Mouse (Mus musculus) small intestine, adult 2 months (tissue): Measurements from ENCODE around the gene Grb10.

ENCODE experiments used
- CTCF ChIP-seq: fragments of 200-500 bp; IDR thresholded peaks from 2 replicates; pipeline ENCODE4 v1.5.1; 2012; ENCODE audit warnings: low read depth, mild to moderate bottlenecking, control low read depth, inconsistent platforms, low read length, moderate library complexity, mixed read lengths; ENCODE audit not compliant: insufficient replicate concordance, insufficient read length; ENCODE audit errors: extremely low read depth
- POLR2A ChIP-seq: fragments of 200-500 bp; IDR thresholded peaks from 2 replicates; pipeline ENCODE4 v1.6.1; 2012; ENCODE audit warnings: low read depth, mild to moderate bottlenecking, control low read depth, inconsistent platforms, low read length, moderate library complexity

DNA sequence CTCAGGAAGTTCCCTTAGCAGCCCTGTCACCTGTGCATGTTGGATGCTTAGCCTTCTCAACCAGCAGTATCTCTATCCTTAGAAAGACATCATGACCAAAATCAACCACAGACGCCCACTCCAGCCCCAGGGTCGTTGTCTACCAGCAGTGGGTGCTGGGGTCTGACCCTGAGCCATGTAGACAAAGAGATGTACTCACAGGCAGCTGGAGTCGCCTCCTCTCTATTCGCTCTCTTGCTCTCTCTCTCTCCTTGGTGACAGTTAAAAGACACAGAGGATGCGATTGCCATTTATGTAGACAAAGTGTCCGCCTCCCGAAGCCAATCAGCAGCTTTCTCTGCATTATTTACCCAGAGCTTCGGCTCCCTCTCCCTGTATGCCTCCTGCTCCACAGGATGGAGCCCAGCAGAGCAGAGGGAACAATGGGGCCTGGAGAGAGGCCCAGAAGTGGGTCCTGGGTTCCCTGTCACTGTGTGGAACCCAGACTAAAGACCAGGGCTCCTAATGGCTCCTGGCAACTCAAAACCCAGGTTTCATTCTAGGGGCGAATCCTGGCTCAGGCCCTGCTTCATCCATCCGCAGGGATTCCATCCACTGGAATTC, 148.2 kb downstream of the Grb10 start:
- TF ChIP-seq POLR2A (no peak), CTCF (no peak)
